Mouse (Mus musculus) stomach, embryonic 14.5 days (tissue): ENCODE results near the gene Mfsd11. TPM values are rescaled to one million over a fixed set of nuclear protein-coding genes. Genes with fewer than 3 reads are reported as not detected.

Experiments
- ATAC-seq: fragments of 200-750 bp; cut with Nextera tagmentation; 2 replicates; pipeline ENCODE4 v1.8.0; 2017; ENCODE audit warnings: low read depth, moderate TSS enrichment; ENCODE audit not compliant: insufficient number of reproducible peaks, insufficient read depth, low FRiP score
- H3K27ac ChIP-seq: fragments of 300-500 bp; sonication (generic); 2 replicates; pipeline ENCODE4 v1.5.1; 2014; ENCODE audit warnings: mild to moderate bottlenecking, low read length, moderate library complexity, mixed read lengths
- H3K27me3 ChIP-seq: fragments of 300-500 bp; sonication (generic); 2 replicates; pipeline ENCODE4 v1.6.1; 2014; ENCODE audit warnings: low read length, control low read depth, mixed read lengths; ENCODE audit not compliant: control insufficient read depth, insufficient read depth
- H3K36me3 ChIP-seq: fragments of 300-500 bp; sonication (generic); 2 replicates; pipeline ENCODE4 v1.6.1; 2014; ENCODE audit warnings: mild to moderate bottlenecking, control low read depth, low read length, moderate library complexity, mixed read lengths; ENCODE audit not compliant: control insufficient read depth, insufficient read depth
- H3K4me1 ChIP-seq: fragments of 300-500 bp; sonication (generic); 2 replicates; pipeline ENCODE4 v1.6.1; 2014; ENCODE audit warnings: low read length, control low read depth, mixed read lengths; ENCODE audit not compliant: control insufficient read depth, insufficient read depth
- H3K4me2 ChIP-seq: fragments of 300-500 bp; sonication (generic); replicated peaks from 2 replicates; pipeline ENCODE4 v1.6.1; 2014; ENCODE audit warnings: low read depth, low read length, control low read depth
- H3K4me3 ChIP-seq: fragments of 300-500 bp; sonication (generic); 2 replicates; pipeline ENCODE4 v1.5.1; 2014; ENCODE audit warnings: low read depth, low read length, control low read depth
- H3K9ac ChIP-seq: fragments of 300-500 bp; sonication (generic); replicated peaks from 2 replicates; pipeline ENCODE4 v1.6.1; 2014; ENCODE audit warnings: low read depth, mild to moderate bottlenecking, control low read depth, low read length, moderate library complexity, mixed read lengths
- H3K9me3 ChIP-seq: fragments of 300-500 bp; sonication (generic); 2 replicates; pipeline ENCODE4 v1.6.1; 2016; ENCODE audit warnings: low read depth, low read length, control low read depth; ENCODE audit not compliant: control insufficient read depth
- WGBS: fragments of 180-500 bp; shearing (Covaris S2); extraction: QIAGEN DNeasy Blood & Tissue Kit; methylation state at CpG from one replicate; pipeline ENCODE4 v1.1.7; 2014; 5-methylcytosine and 5-hydroxymethylcytosine counted together
- polyA plus RNA-seq: library from polyadenylated mRNA; unstranded; fragments of >200 nt; fragmentation: Nextera tagmentation; extraction: Ambion mirVana; gene quantifications from 2 replicates; pipeline ENCODE4 v1.2.1, GENCODE M21; 2014

Gene Mfsd11
- polyA plus RNA-seq, 1 experiment from 2014 or later, result 38.7 TPM

GRCm38 (mm10) chr11:116826550-116827504 lies 25.4 kb upstream of the Mfsd11 start:
- no peak for ATAC-seq
- Histone ChIP-seq H3K9me3 (no peaks in the 10 kb centered on the region), H3K27ac (peak overlapping the region; percentile 59; the same call in 1 of the 2 replicates)

GRCm38 (mm10) chr11:116827534-116828165 lies 24.6 kb upstream of the Mfsd11 start, which contains the start of gene Mxra7:
Mxra7 (minus strand) TSS chr11:116828046.
- Histone ChIP-seq H3K9ac (peak within 1 kb of the TSS; percentile 78), H3K4me2 (peak within 1 kb of the TSS; percentile 87), H3K36me3 (no peaks in the 10 kb centered on the region), H3K4me3 (peak within 1 kb of the TSS; percentile 68), H3K27ac (peak within 1 kb of the TSS; percentile 59), H3K9me3 (no peaks in the 10 kb centered on the region), H3K4me1 (peaks cover 13% of the 10 kb centered on the region), H3K27me3 (no peaks in the 10 kb centered on the region)
- peak; percentile 71; the same call in 1 of the 2 replicates for ATAC-seq
- WGBS, result under 1% methylated on average over 71 of the region's 71 CpGs

More at GRCm38 (mm10) chr11:116826550-116827504, 25.4 kb upstream of the Mfsd11 start:
- H3K36me3 ChIP-seq, result no peaks in the 10 kb centered on the region
- peaks cover 20% of the 10 kb centered on the region for H3K4me1 ChIP-seq
- WGBS, result 34% methylated on average over 17 of the region's 17 CpGs
- peak overlapping the region; percentile 87 for H3K4me2 ChIP-seq
- H3K9ac ChIP-seq, result peak overlapping the region; percentile 78; the same call in 1 of the 2 replicates
- H3K27me3 ChIP-seq, result no peaks in the 10 kb centered on the region
- peak overlapping the region; percentile 68 for H3K4me3 ChIP-seq

GRCm38 (mm10) chr11:116832172-116832685 lies 20.0 kb upstream of the Mfsd11 start:
- H3K9ac ChIP-seq, result no peak overlapping the region
- no peak overlapping the region for H3K27ac ChIP-seq
- H3K27me3 ChIP-seq, result no peaks in the 10 kb centered on the region
- no peak for ATAC-seq
- peaks cover 5% of the 10 kb centered on the region; the same call in 1 of the 2 replicates for H3K4me1 ChIP-seq
- H3K4me2 ChIP-seq, result no peak overlapping the region
- H3K9me3 ChIP-seq, result no peaks in the 10 kb centered on the region
- no peak overlapping the region for H3K4me3 ChIP-seq
- peaks cover 40% of the 10 kb centered on the region for H3K36me3 ChIP-seq
- 27% methylated on average over 4 of the region's 4 CpGs for WGBS

GRCm38 (mm10) chr11:116834954-116835353 lies 17.3 kb upstream of the Mfsd11 start:
- no peak overlapping the region for H3K27ac ChIP-seq
- 80% methylated on average over 1 of the region's 1 CpGs for WGBS
- no peak overlapping the region for H3K4me2 ChIP-seq
- H3K9ac ChIP-seq, result no peak overlapping the region
- peaks cover 3% of the 10 kb centered on the region; the same call in 1 of the 2 replicates for H3K4me1 ChIP-seq
- no peak overlapping the region for H3K4me3 ChIP-seq
- H3K9me3 ChIP-seq, result no peaks in the 10 kb centered on the region
- ATAC-seq, result no peak
- H3K27me3 ChIP-seq, result no peaks in the 10 kb centered on the region
- H3K36me3 ChIP-seq, result peaks cover 66% of the 10 kb centered on the region

GRCm38 (mm10) chr11:116836283-116836682 lies 16.0 kb upstream of the Mfsd11 start:
- no peak overlapping the region for H3K4me2 ChIP-seq
- H3K4me3 ChIP-seq, result no peak overlapping the region
- H3K36me3 ChIP-seq, result peaks cover 78% of the 10 kb centered on the region
- no peak overlapping the region for H3K9ac ChIP-seq
- H3K4me1 ChIP-seq, result peaks cover 16% of the 10 kb centered on the region
- H3K9me3 ChIP-seq, result no peaks in the 10 kb centered on the region
- no peaks in the 10 kb centered on the region for H3K27me3 ChIP-seq
- 96% methylated on average over 4 of the region's 4 CpGs for WGBS
- no peak overlapping the region for H3K27ac ChIP-seq
- ATAC-seq, result no peak

GRCm38 (mm10) chr11:116837441-116837840 lies 14.8 kb upstream of the Mfsd11 start:
- Histone ChIP-seq H3K9me3 (no peaks in the 10 kb centered on the region), H3K9ac (no peak overlapping the region), H3K4me3 (no peak overlapping the region), H3K4me1 (peaks cover 22% of the 10 kb centered on the region), H3K27ac (no peak overlapping the region), H3K27me3 (no peaks in the 10 kb centered on the region), H3K4me2 (no peak overlapping the region), H3K36me3 (peaks cover 78% of the 10 kb centered on the region)
- WGBS, result 93% methylated on average over 10 of the region's 10 CpGs
- no peak for ATAC-seq

GRCm38 (mm10) chr11:116838936-116839335 lies 13.3 kb upstream of the Mfsd11 start:
- Histone ChIP-seq H3K27me3 (no peaks in the 10 kb centered on the region), H3K36me3 (peaks cover 68% of the 10 kb centered on the region), H3K9me3 (no peaks in the 10 kb centered on the region), H3K4me3 (no peak overlapping the region), H3K4me2 (no peak overlapping the region), H3K9ac (no peak overlapping the region), H3K27ac (no peak overlapping the region), H3K4me1 (peaks cover 22% of the 10 kb centered on the region)
- no peak for ATAC-seq
- WGBS, result 85% methylated on average over 14 of the region's 14 CpGs

GRCm38 (mm10) chr11:116839601-116840000 lies 12.6 kb upstream of the Mfsd11 start:
- Histone ChIP-seq H3K4me1 (peaks cover 26% of the 10 kb centered on the region), H3K4me2 (no peak overlapping the region), H3K9ac (no peak overlapping the region), H3K4me3 (no peak overlapping the region), H3K27me3 (no peaks in the 10 kb centered on the region), H3K27ac (no peak overlapping the region), H3K36me3 (peaks cover 61% of the 10 kb centered on the region), H3K9me3 (no peaks in the 10 kb centered on the region)
- ATAC-seq, result no peak
- WGBS, result 78% methylated on average over 7 of the region's 7 CpGs
